Mouse (Mus musculus): ENCODE data around the gene Abca5.
"Not testable (repeated sequence)": the region's sequence is repeated elsewhere in the genome, so short reads cannot be mapped to it uniquely, and the experiment has no call there.

Gene Abca5

GRCm38 (mm10) chr11:110337289-110338245, at the start of gene Abca5:
Gene Abca5, minus strand, starts transcription at chr11:110337716.
- DNase-seq (ENCODE audit: low spot score in 2 of 2) = peak; percentile 83 to 84

- DNase-seq (ENCODE audit: low spot score in 2 of 2) = no peak
Measured at GRCm38 (mm10) chr11:110385487-110385886, 48.0 kb upstream of the Abca5 start.

GRCm38 (mm10) chr11:110380310-110380668, 42.8 kb upstream of the Abca5 start:
- no peak for DNase-seq (ENCODE audit: low spot score in 2 of 2)

- DNase-seq (ENCODE audit: low spot score in 2 of 2) = peak; percentile 76 to 79
Measured at GRCm38 (mm10) chr11:110379661-110380309, 42.3 kb upstream of the Abca5 start.

GRCm38 (mm10) chr11:110374036-110374435, 36.5 kb upstream of the Abca5 start:
- DNase-seq (ENCODE audit: low spot score in 2 of 2) = no peak

- no peak for DNase-seq (ENCODE audit: low spot score in 2 of 2)
Measured at GRCm38 (mm10) chr11:110372266-110372954, 34.9 kb upstream of the Abca5 start.

- DNase-seq (ENCODE audit: low spot score in 2 of 2) = no peak
Measured at GRCm38 (mm10) chr11:110371827-110372226, 34.3 kb upstream of the Abca5 start.

GRCm38 (mm10) chr11:110369312-110370019, 31.9 kb upstream of the Abca5 start:
- DNase-seq (ENCODE audit: low spot score in 2 of 2) = no peak

GRCm38 (mm10) chr11:110367638-110368037, 30.1 kb upstream of the Abca5 start:
- no peak for DNase-seq (ENCODE audit: low spot score in 2 of 2)

- DNase-seq (ENCODE audit: low spot score in 2 of 2) = no peak
Measured at GRCm38 (mm10) chr11:110366902-110367301, 29.4 kb upstream of the Abca5 start.

GRCm38 (mm10) chr11:110365016-110365415, 27.5 kb upstream of the Abca5 start:
- peak in 1 of 2 experiments; percentile 29 for DNase-seq (ENCODE audit: low spot score in 2 of 2)

GRCm38 (mm10) chr11:110357756-110358551, 20.4 kb upstream of the Abca5 start:
- DNase-seq (ENCODE audit: low spot score in 2 of 2) = peak in 1 of 2 experiments; percentile 19

- DNase-seq (ENCODE audit: low spot score in 2 of 2) = not testable (repeated sequence)
Measured at GRCm38 (mm10) chr11:110355131-110355530, 17.6 kb upstream of the Abca5 start.

- no peak for DNase-seq (ENCODE audit: low spot score in 2 of 2)
Measured at GRCm38 (mm10) chr11:110354261-110354660, 16.7 kb upstream of the Abca5 start.

- no peak for DNase-seq (ENCODE audit: low spot score in 2 of 2)
Measured at GRCm38 (mm10) chr11:110348170-110348569, 10.7 kb upstream of the Abca5 start.

GRCm38 (mm10) chr11:110347768-110348167, 10.3 kb upstream of the Abca5 start:
- no peak for DNase-seq (ENCODE audit: low spot score in 2 of 2)

GRCm38 (mm10) chr11:110336814-110337288, 665 bp downstream of the Abca5 start:
- peak in 1 of 2 experiments; percentile 8 for DNase-seq (ENCODE audit: low spot score in 2 of 2)

- DNase-seq (ENCODE audit: low spot score in 2 of 2) = no peak
Measured at GRCm38 (mm10) chr11:110330093-110330492, 7.4 kb downstream of the Abca5 start.

- DNase-seq (ENCODE audit: low spot score in 2 of 2) = no peak
Measured at GRCm38 (mm10) chr11:110322266-110322665, 15.2 kb downstream of the Abca5 start.

GRCm38 (mm10) chr11:110306475-110307168, 30.9 kb downstream of the Abca5 start:
- no peak for DNase-seq (ENCODE audit: low spot score in 2 of 2)
